In the genomic region with DNA sequence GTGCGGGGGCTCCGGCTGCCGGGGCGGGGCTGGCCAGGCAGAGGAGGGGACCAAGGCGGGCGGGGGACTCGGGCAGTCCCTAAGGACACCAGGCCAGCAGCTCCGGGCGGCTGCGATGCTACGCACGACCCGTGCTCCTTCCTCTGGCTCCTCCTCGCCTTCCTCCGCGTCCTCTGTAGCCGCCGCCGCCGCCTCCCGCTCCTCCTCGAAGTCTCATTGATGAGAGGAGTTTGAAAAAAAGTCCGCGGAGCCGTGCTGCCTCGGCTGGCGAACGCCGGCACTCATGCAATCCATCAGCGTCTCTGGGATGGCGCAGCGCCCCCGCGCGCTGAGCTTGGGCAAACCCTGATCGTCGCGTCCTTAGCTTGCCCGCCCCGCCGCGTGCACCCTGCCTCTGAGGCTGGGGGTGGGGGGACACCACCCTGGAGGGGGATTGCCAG, we compare ENCODE assay signal across 9 mouse cellular contexts. TPM values are rescaled to one million over a fixed set of nuclear protein-coding genes. Genes with fewer than 3 reads are reported as not detected.
DNase-seq lines count a peak whose midpoint lies in the region; ATAC-seq and TF ChIP-seq lines count a peak whose summit lies in the region.
"Had no signal": no experiment of that assay in that cellular context is flagged by ENCODE, and none has a peak within 500 bp of the region (broad histone marks: within the 10 kb centered on the region; RNA-seq: fewer than 3 reads in every experiment).

A gene (minus strand): TSS at position 218 of the 440 bp plus-strand sequence.

- peak; percentile 91 for ATAC-seq in forebrain, embryonic 16.5 days
- ATAC-seq in liver, embryonic 15.5 days (ENCODE audit: insufficient read depth): no peak
- ATAC-seq in neural tube, embryonic 14.5 days (ENCODE audit: low read depth): peak; percentile 84

- H3K9me3 ChIP-seq in E14TG2a.4 (ENCODE audit: low read length): peaks cover 7% of the 10 kb centered on the region
- no peaks in the 10 kb centered on the region for H3K9me3 ChIP-seq in forebrain, embryonic 16.5 days (ENCODE audit: control insufficient read depth, low read length)
- H3K9me3 ChIP-seq in liver, embryonic 15.5 days (replicated peaks): no peaks in the 10 kb centered on the region
- no peaks in the 10 kb centered on the region for H3K9me3 ChIP-seq in neural tube, embryonic 14.5 days (ENCODE audit: control insufficient read depth, low read length)

- no peaks in the 10 kb centered on the region for H3K27me3 ChIP-seq in E14TG2a.4 (ENCODE audit: insufficient read depth, low read length)
- no peaks in the 10 kb centered on the region for H3K27me3 ChIP-seq in forebrain, embryonic 16.5 days (replicated peaks; ENCODE audit: control insufficient read depth, insufficient read depth, low read length)
- H3K27me3 ChIP-seq in liver, embryonic 15.5 days: peaks cover 75% of the 10 kb centered on the region
- no peaks in the 10 kb centered on the region; the same call in 1 of the 2 replicates for H3K27me3 ChIP-seq in neural tube, embryonic 14.5 days (ENCODE audit: control insufficient read depth, insufficient read depth, low read length)
- H3K27me3 ChIP-seq: CH12.LX had no signal

- DNase-seq in cerebellum, adult 11-12 months: peak; percentile 51
- peak; percentile 84 to 86 for DNase-seq in heart, postnatal 14 days
- DNase-seq in layer of hippocampus, adult 11-12 months (ENCODE audit: low spot score): peak; percentile 81
- peak; percentile 47 to 60 for DNase-seq in thymus, postnatal 10 days (ENCODE audit: low spot score in 2 of 2)

- peak within 1 kb of the TSS; percentile 79 for H3K27ac ChIP-seq in forebrain, embryonic 16.5 days (ENCODE audit: low read length)
- no peak within 1 kb of the TSS for H3K27ac ChIP-seq in liver, embryonic 15.5 days (replicated peaks)
- H3K27ac ChIP-seq in neural tube, embryonic 14.5 days (ENCODE audit: low read depth, low read length): peak within 1 kb of the TSS; percentile 66; the same call in 1 of the 2 replicates

- H3K4me2 ChIP-seq in forebrain, embryonic 16.5 days (ENCODE audit: low read length): peak within 1 kb of the TSS; percentile 93
- H3K4me2 ChIP-seq in liver, embryonic 15.5 days: peak within 1 kb of the TSS; percentile 65
- H3K4me2 ChIP-seq in neural tube, embryonic 14.5 days (ENCODE audit: low read depth, low read length): peak within 1 kb of the TSS; percentile 96

- no peak; the same call in 1 of the 2 replicates for TF ChIP-seq CTCF in E14TG2a.4 (conservative IDR thresholded peaks at IDR 0.05; ENCODE audit: low read length)

- H3K4me1 ChIP-seq in E14TG2a.4 (replicated peaks; ENCODE audit: low read depth, low read length): peaks cover 62% of the 10 kb centered on the region
- peaks cover 48% of the 10 kb centered on the region for H3K4me1 ChIP-seq in forebrain, embryonic 16.5 days (replicated peaks; ENCODE audit: control insufficient read depth, insufficient read depth, low read length)
- H3K4me1 ChIP-seq in liver, embryonic 15.5 days (replicated peaks): peaks cover 6% of the 10 kb centered on the region
- peaks cover 11% of the 10 kb centered on the region for H3K4me1 ChIP-seq in neural tube, embryonic 14.5 days (ENCODE audit: control insufficient read depth, insufficient read depth, low read length)

- under 1% methylated on average over 42 of the region's 42 CpGs for WGBS in forebrain, embryonic 16.5 days
- WGBS in liver, embryonic 15.5 days (ENCODE audit: insufficient replicate concordance): under 1% methylated on average over 39 of the region's 42 CpGs
- WGBS in neural tube, embryonic 14.5 days: under 1% methylated on average over 39 of the region's 42 CpGs

- peaks cover 11% of the 10 kb centered on the region; the same call in 1 of the 2 replicates for H3K36me3 ChIP-seq in E14TG2a.4 (ENCODE audit: insufficient read depth, low read length)
- H3K36me3 ChIP-seq in forebrain, embryonic 16.5 days (ENCODE audit: control insufficient read depth, insufficient read depth): no peaks in the 10 kb centered on the region
- H3K36me3 ChIP-seq in liver, embryonic 15.5 days (replicated peaks): no peaks in the 10 kb centered on the region
- no peaks in the 10 kb centered on the region for H3K36me3 ChIP-seq in neural tube, embryonic 14.5 days (ENCODE audit: control insufficient read depth, insufficient read depth, low read length)

- peak within 1 kb of the TSS; percentile 88 for H3K4me3 ChIP-seq in E14TG2a.4 (replicated peaks; ENCODE audit: low read length)
- peak within 1 kb of the TSS; percentile 53 for H3K4me3 ChIP-seq in forebrain, embryonic 16.5 days (replicated peaks; ENCODE audit: low read length)
- peak within 1 kb of the TSS; percentile 42 for H3K4me3 ChIP-seq in liver, embryonic 15.5 days (replicated peaks)
- peak within 1 kb of the TSS; percentile 43 for H3K4me3 ChIP-seq in neural tube, embryonic 14.5 days (ENCODE audit: low read depth, low read length)

- intact Hi-C loops in heart, postnatal 14 days (cut with DNase I): loop anchor here (2.0 to 5.0 kb wide), 2 partner anchors 29 to 76 kb away; no protein-coding TSS in a partner anchor

- peak within 1 kb of the TSS; percentile 59 for H3K9ac ChIP-seq in forebrain, embryonic 16.5 days (replicated peaks; ENCODE audit: low read depth, low read length)
- H3K9ac ChIP-seq in liver, embryonic 15.5 days: no peak within 1 kb of the TSS
- H3K9ac ChIP-seq in neural tube, embryonic 14.5 days (replicated peaks; ENCODE audit: low read depth, low read length): peak within 1 kb of the TSS; percentile 46

RNA-seq across cellular contexts. Expression of the gene that starts here (rescaled TPM):
- polyA plus RNA-seq in forebrain, embryonic 16.5 days (2015; fragmentation: Nextera tagmentation; extraction: Ambion mirVana): 4.0 and 4.3 TPM in 2 replicates
- total RNA-seq in heart, postnatal 14 days (2021): 1 to 10 TPM; 1.7 to 2.1 TPM
- polyA plus RNA-seq in liver, embryonic 15.5 days (2015; fragmentation: Nextera tagmentation; extraction: Ambion mirVana): 0.26 and 0.35 TPM in 2 replicates
- polyA plus RNA-seq in neural tube, embryonic 14.5 days (2014; fragmentation: Nextera tagmentation; extraction: Ambion mirVana): 1.5 and 1.8 TPM in 2 replicates
- total RNA-seq: CH12.LX had no signal
